Mouse (Mus musculus): ENCODE measurements around the gene Cebpa. TPM values are rescaled to one million over a fixed set of nuclear protein-coding genes. Genes with fewer than 3 reads are reported as not detected.

The Cebpa gene
- total and polyA plus RNA-seq, 3 experiments, result 0.02 TPM; not detected in 2

- TF ChIP-seq GATA1 (IDR thresholded peaks at IDR 0.05; ENCODE audit: borderline replicate concordance, low read length) (no peak), TAL1 (conservative IDR thresholded peaks at IDR 0.05; ENCODE audit: low read depth, low read length) (no peak), CTCF (IDR thresholded peaks at IDR 0.05; ENCODE audit: low read depth, low read length) (no peak), GATA2 (IDR thresholded peaks at IDR 0.05; ENCODE audit: borderline replicate concordance, low read depth, low read length) (no peak), POLR2AphosphoS5 (IDR thresholded peaks at IDR 0.05; ENCODE audit: insufficient replicate concordance, low read depth, low read length) (no peak)
- no peak for ATAC-seq (ENCODE audit: extremely low read depth, insufficient number of reproducible peaks, low FRiP score, poor library complexity, severe bottlenecking)
- Histone ChIP-seq H3K27me3 (ENCODE audit: insufficient read depth, low read length) (no peaks in the 10 kb centered on the region), H3K36me3 (replicated peaks) (no peaks in the 10 kb centered on the region), H3K4me1 (ENCODE audit: insufficient read depth, low read depth, low read length) (no peaks in the 10 kb centered on the region), H3K9me3 (replicated peaks) (no peaks in the 10 kb centered on the region), H3K4me3 (ENCODE audit: low read depth, low read length) (no peak overlapping the region)
- DNase-seq (ENCODE audit: low spot score), result no peak
These were observed 11.0 kb upstream of the Cebpa start for GRCm38 (mm10) chr7:35108046-35108445.

GRCm38 (mm10) chr7:35108663-35109062 is 10.4 kb upstream of the Cebpa start:
- no peak for ATAC-seq (ENCODE audit: extremely low read depth, insufficient number of reproducible peaks, low FRiP score, poor library complexity, severe bottlenecking)
- no peak for DNase-seq (ENCODE audit: low spot score)
- no peak overlapping the region for H3K4me3 ChIP-seq (ENCODE audit: low read depth, low read length)
- no peak for TF ChIP-seq TAL1 (conservative IDR thresholded peaks at IDR 0.05; ENCODE audit: low read depth, low read length)
- TF ChIP-seq GATA2 (IDR thresholded peaks at IDR 0.05; ENCODE audit: borderline replicate concordance, low read depth, low read length), result no peak
- no peak for TF ChIP-seq POLR2AphosphoS5 (IDR thresholded peaks at IDR 0.05; ENCODE audit: insufficient replicate concordance, low read depth, low read length)
- H3K36me3 ChIP-seq (replicated peaks), result no peaks in the 10 kb centered on the region
- 0 out of 2 replicates have a peak, but pooled peaks cover under 1% of the 10 kb centered on the region for H3K27me3 ChIP-seq (ENCODE audit: insufficient read depth, low read length)
- H3K9me3 ChIP-seq (replicated peaks), result no peaks in the 10 kb centered on the region
- H3K4me1 ChIP-seq (ENCODE audit: insufficient read depth, low read depth, low read length), result no peaks in the 10 kb centered on the region

GRCm38 (mm10) chr7:35113136-35113535 is 6.0 kb upstream of the Cebpa start:
- Histone ChIP-seq H3K27me3 (ENCODE audit: insufficient read depth, low read length) (peaks cover 3% of the 10 kb centered on the region; the same call in 1 of the 2 replicates), H3K36me3 (replicated peaks) (no peaks in the 10 kb centered on the region), H3K4me1 (ENCODE audit: insufficient read depth, low read depth, low read length) (no peaks in the 10 kb centered on the region), H3K9me3 (replicated peaks) (peaks cover 5% of the 10 kb centered on the region), H3K4me3 (ENCODE audit: low read depth, low read length) (no peak overlapping the region)
- ATAC-seq (ENCODE audit: extremely low read depth, insufficient number of reproducible peaks, low FRiP score, poor library complexity, severe bottlenecking), result no peak
- DNase-seq (ENCODE audit: low spot score), result no peak
- TF ChIP-seq TAL1 (conservative IDR thresholded peaks at IDR 0.05; ENCODE audit: low read depth, low read length), result no peak
- no peak for TF ChIP-seq GATA2 (IDR thresholded peaks at IDR 0.05; ENCODE audit: borderline replicate concordance, low read depth, low read length)
- TF ChIP-seq CTCF (IDR thresholded peaks at IDR 0.05; ENCODE audit: low read depth, low read length), result no peak
- TF ChIP-seq GATA1 (IDR thresholded peaks at IDR 0.05; ENCODE audit: borderline replicate concordance, low read length), result no peak
- no peak for TF ChIP-seq POLR2AphosphoS5 (IDR thresholded peaks at IDR 0.05; ENCODE audit: insufficient replicate concordance, low read depth, low read length)

DNA sequence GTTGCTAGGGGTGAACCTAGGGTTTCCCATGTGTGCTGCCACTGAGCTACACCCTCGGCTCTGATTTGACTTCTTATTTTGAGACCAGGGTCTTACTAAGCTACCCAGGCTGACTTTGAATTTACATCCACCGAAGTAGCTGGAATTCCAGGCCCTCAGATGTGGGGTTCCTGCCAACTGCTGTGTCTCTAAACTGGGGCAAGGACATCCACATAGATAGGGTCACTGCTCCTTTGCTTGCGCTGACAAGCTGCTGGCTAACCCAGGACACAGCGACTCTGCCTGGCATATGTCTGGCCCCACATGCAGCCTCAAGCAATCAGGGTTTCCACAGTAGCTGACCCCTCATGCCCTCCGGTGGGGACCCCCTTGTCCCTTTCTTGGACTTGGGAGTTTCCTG is 5.4 kb upstream of the Cebpa start:
- H3K4me1 ChIP-seq (ENCODE audit: insufficient read depth, low read depth, low read length), result no peaks in the 10 kb centered on the region
- ATAC-seq (ENCODE audit: extremely low read depth, insufficient number of reproducible peaks, low FRiP score, poor library complexity, severe bottlenecking) (no peak), DNase-seq (ENCODE audit: low spot score) (no peak)
- H3K27me3 ChIP-seq (ENCODE audit: insufficient read depth, low read length), result peaks cover 3% of the 10 kb centered on the region; the same call in 1 of the 2 replicates
- no peaks in the 10 kb centered on the region for H3K36me3 ChIP-seq (replicated peaks)
- peaks cover 11% of the 10 kb centered on the region for H3K9me3 ChIP-seq (replicated peaks)
- H3K4me3 ChIP-seq (ENCODE audit: low read depth, low read length), result no peak overlapping the region
- TF ChIP-seq GATA1 (IDR thresholded peaks at IDR 0.05; ENCODE audit: borderline replicate concordance, low read length) (no peak), POLR2AphosphoS5 (IDR thresholded peaks at IDR 0.05; ENCODE audit: insufficient replicate concordance, low read depth, low read length) (no peak), TAL1 (conservative IDR thresholded peaks at IDR 0.05; ENCODE audit: low read depth, low read length) (no peak), GATA2 (IDR thresholded peaks at IDR 0.05; ENCODE audit: borderline replicate concordance, low read depth, low read length) (no peak), CTCF (IDR thresholded peaks at IDR 0.05; ENCODE audit: low read depth, low read length) (no peak)

DNA sequence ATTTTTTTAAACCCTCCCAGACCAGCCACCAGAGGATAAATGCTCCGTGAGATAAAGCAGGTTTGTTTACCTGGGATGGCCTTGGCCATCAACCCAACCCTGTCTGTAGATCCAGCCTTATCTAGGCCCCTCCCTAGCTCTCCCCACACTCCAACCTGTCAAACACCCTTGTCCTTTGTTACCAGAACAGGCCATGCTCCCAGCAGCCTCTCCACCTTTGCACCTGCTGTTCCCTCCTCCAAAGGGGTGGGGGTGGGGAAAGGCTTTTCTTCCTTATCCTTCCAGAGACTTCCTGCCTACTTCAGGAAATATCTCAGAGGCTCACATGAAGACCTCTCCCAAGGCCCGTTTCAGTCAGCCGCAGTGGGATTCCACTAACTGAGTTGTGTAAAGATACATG is 2.6 kb upstream of the Cebpa start:
- H3K4me1 ChIP-seq (ENCODE audit: insufficient read depth, low read depth, low read length), result no peaks in the 10 kb centered on the region
- H3K27me3 ChIP-seq (ENCODE audit: insufficient read depth, low read length), result peaks cover 3% of the 10 kb centered on the region; the same call in 1 of the 2 replicates
- H3K36me3 ChIP-seq (replicated peaks), result no peaks in the 10 kb centered on the region
- ATAC-seq (ENCODE audit: extremely low read depth, insufficient number of reproducible peaks, low FRiP score, poor library complexity, severe bottlenecking) (no peak), DNase-seq (ENCODE audit: low spot score) (no peak)
- no peak overlapping the region for H3K4me3 ChIP-seq (ENCODE audit: low read depth, low read length)
- peaks cover 30% of the 10 kb centered on the region for H3K9me3 ChIP-seq (replicated peaks)
- TF ChIP-seq GATA1 (IDR thresholded peaks at IDR 0.05; ENCODE audit: borderline replicate concordance, low read length) (no peak), TAL1 (conservative IDR thresholded peaks at IDR 0.05; ENCODE audit: low read depth, low read length) (no peak), CTCF (IDR thresholded peaks at IDR 0.05; ENCODE audit: low read depth, low read length) (no peak), POLR2AphosphoS5 (IDR thresholded peaks at IDR 0.05; ENCODE audit: insufficient replicate concordance, low read depth, low read length) (no peak)

DNA sequence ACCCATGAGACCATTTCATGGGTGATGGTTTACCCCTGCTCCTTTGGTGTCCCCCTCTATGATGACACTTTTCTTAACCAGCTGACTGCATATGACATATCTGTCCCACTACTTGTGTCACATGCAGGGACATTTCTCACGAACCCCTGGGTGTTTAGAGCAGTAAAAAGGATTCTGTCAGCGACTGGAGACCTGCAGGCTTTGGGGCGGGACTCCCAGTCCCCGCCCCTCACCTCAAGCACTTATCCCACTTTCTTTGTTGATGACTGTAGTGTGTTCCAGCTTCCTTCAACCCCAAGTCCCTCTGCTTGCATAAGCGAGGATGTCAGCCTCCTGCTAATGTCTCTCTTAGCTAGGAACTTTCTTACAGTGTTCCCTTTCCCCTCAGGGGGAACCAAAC is 2.0 kb upstream of the Cebpa start:
- Histone ChIP-seq H3K36me3 (replicated peaks) (no peaks in the 10 kb centered on the region), H3K4me3 (ENCODE audit: low read depth, low read length) (no peak overlapping the region), H3K9me3 (replicated peaks) (peaks cover 30% of the 10 kb centered on the region), H3K27me3 (ENCODE audit: insufficient read depth, low read length) (peaks cover 3% of the 10 kb centered on the region; the same call in 1 of the 2 replicates), H3K4me1 (ENCODE audit: insufficient read depth, low read depth, low read length) (no peaks in the 10 kb centered on the region)
- DNase-seq (ENCODE audit: low spot score) (no peak), ATAC-seq (ENCODE audit: extremely low read depth, insufficient number of reproducible peaks, low FRiP score, poor library complexity, severe bottlenecking) (no peak)
- TF ChIP-seq TAL1 (conservative IDR thresholded peaks at IDR 0.05; ENCODE audit: low read depth, low read length) (no peak), POLR2AphosphoS5 (IDR thresholded peaks at IDR 0.05; ENCODE audit: insufficient replicate concordance, low read depth, low read length) (no peak)

GRCm38 (mm10) chr7:35117761-35118098 is 1.4 kb upstream of the Cebpa start:
- Histone ChIP-seq H3K36me3 (replicated peaks) (no peaks in the 10 kb centered on the region), H3K4me3 (ENCODE audit: low read depth, low read length) (no peak overlapping the region), H3K27me3 (ENCODE audit: insufficient read depth, low read length) (peaks cover 3% of the 10 kb centered on the region; the same call in 1 of the 2 replicates), H3K9me3 (replicated peaks) (peaks cover 30% of the 10 kb centered on the region), H3K4me1 (ENCODE audit: insufficient read depth, low read depth, low read length) (no peaks in the 10 kb centered on the region)
- TF ChIP-seq GATA2 (IDR thresholded peaks at IDR 0.05; ENCODE audit: borderline replicate concordance, low read depth, low read length) (no peak), CTCF (IDR thresholded peaks at IDR 0.05; ENCODE audit: low read depth, low read length) (no peak), GATA1 (IDR thresholded peaks at IDR 0.05; ENCODE audit: borderline replicate concordance, low read length) (no peak), TAL1 (conservative IDR thresholded peaks at IDR 0.05; ENCODE audit: low read depth, low read length) (no peak), POLR2AphosphoS5 (IDR thresholded peaks at IDR 0.05; ENCODE audit: insufficient replicate concordance, low read depth, low read length) (no peak)
- DNase-seq (ENCODE audit: low spot score), result no peak
- ATAC-seq (ENCODE audit: extremely low read depth, insufficient number of reproducible peaks, low FRiP score, poor library complexity, severe bottlenecking), result no peak

All from G1E (cell line).